Mouse (Mus musculus) central nervous system, embryonic 14 days (tissue): ENCODE data around the gene Dhfr. TPM values are rescaled to one million over a fixed set of nuclear protein-coding genes. Genes with fewer than 3 reads are reported as not detected.

Experiments used
- polyA plus RNA-seq: library from polyadenylated mRNA; depleted of rRNA; stranded (reverse); fragments of >200 nt; gene quantifications from 2 replicates; pipeline ENCODE4 v1.2.3, GENCODE M21; 2012; rRNA removed

The Dhfr gene
- 7.0 and 8.6 TPM in 2 replicates for polyA plus RNA-seq

DNA sequence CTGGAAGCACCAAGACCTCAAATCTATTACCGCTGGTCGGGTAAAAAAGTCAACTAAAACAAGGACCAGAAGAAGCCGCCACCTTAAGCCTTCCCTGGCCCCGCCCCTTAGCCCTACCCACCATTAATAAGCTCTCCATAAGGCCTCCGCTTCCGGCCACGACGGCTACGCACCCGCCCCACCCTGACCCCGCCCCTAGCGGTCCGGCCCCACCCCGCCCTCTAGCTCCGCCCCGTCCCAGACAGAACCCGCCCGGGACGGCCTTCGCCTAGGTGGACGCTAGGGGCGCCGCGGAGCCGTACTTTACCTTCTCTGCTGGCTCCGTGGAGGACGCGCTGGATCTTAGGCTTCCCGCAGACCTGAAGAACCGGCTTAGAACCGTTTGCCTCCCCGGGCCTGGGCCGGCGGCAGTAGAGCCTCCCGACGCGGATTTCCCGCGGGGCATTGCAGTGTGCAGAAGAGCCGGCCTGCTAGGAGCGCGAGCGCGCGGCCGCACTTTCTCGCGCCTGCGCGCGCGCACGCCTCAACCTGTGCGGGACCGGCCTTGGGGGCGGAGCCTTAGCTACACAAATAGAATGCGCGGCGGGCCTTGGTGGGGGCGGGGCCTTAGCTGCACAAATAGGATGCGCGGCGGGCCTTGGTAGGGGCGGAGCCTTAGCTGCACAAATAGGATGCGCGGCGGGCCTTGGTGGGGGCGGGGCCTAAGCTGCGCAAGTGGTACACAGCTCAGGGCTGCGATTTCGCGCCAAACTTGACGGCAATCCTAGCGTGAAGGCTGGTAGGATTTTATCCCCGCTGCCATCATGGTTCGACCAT is at the start of gene Dhfr, which contains the start of gene Msh3:
Gene Dhfr (plus strand): TSS at position 271 of the 816 bp plus-strand sequence.
Gene Msh3 (minus strand): TSS at position 548 of the 816 bp plus-strand sequence.

DNA sequence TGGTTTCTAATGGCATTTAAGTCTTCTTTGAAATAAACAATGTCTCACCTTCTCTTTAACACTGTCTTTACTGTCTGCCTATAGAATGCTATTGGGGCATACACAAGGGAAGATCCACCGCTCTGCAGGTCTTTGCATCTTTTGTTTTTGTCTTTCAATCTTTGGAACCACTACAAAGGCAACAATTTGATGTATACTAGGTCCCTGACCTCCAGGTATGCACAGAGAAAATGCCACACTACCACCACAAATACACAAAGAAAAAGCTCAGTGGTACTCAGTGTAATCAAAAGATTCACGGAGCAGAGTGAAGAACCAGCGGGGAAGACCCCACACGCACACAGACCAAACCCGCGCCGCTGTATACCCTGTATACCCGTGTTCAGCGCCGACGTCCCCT is 48.8 kb upstream of the Dhfr start, which contains the start of gene Gm20379:
Gene Gm20379 (plus strand): TSS at position 301 of the 400 bp plus-strand sequence.

GRCm38 (mm10) chr13:92425758-92426264 is 71.3 kb downstream of the Dhfr start, which contains the start of gene Ankrd34b:
Gene Ankrd34b (plus strand): TSS chr13:92425896.

Other genes with a start within 250 kb of the Dhfr start
- 3.5 and 4.1 TPM in 2 replicates for gene Rasgrf2, start 223.1 kb upstream of the Dhfr start, polyA plus RNA-seq
- gene Gm20379, start 48.7 kb upstream of the Dhfr start, polyA plus RNA-seq: not detected in 2 replicates
- gene Msh3, start 277 bp downstream of the Dhfr start, polyA plus RNA-seq: 29.6 and 34.3 TPM in 2 replicates
- 1.7 and 2.1 TPM in 2 replicates for gene Ankrd34b, start 71.2 kb downstream of the Dhfr start, polyA plus RNA-seq
- 5.5 and 5.7 TPM in 2 replicates for gene Fam151b, start 129.3 kb downstream of the Dhfr start, polyA plus RNA-seq
- gene Zfyve16, start 176.1 kb downstream of the Dhfr start, polyA plus RNA-seq: 18.3 and 18.4 TPM in 2 replicates
- gene Spz1, start 221.4 kb downstream of the Dhfr start, polyA plus RNA-seq: not detected in 2 replicates